Mouse (Mus musculus) lung, embryonic 16.5 days (tissue): Measurements from ENCODE around the gene Pias1. TPM values are rescaled to one million over a fixed set of nuclear protein-coding genes. Genes with fewer than 3 reads are reported as not detected.

Source experiments
- ATAC-seq: fragments of 200-750 bp; cut with Nextera tagmentation; 2 replicates; pipeline ENCODE4 v1.8.0; 2017; ENCODE audit warnings: low read depth, mild to moderate bottlenecking, moderate library complexity
- H3K27ac ChIP-seq: fragments of 300-500 bp; sonication (generic); 2 replicates; pipeline ENCODE4 v1.5.1; 2014; ENCODE audit warnings: mild to moderate bottlenecking, control low read depth, low read length
- H3K27me3 ChIP-seq: fragments of 300-500 bp; sonication (generic); 2 replicates; pipeline ENCODE4 v1.6.1; 2014; ENCODE audit warnings: low read depth, low read length, mixed read lengths; ENCODE audit not compliant: control insufficient read depth, insufficient read depth
- H3K36me3 ChIP-seq: fragments of 300-500 bp; sonication (generic); 2 replicates; pipeline ENCODE4 v1.6.1; 2014; ENCODE audit warnings: low read length; ENCODE audit not compliant: control insufficient read depth, insufficient read depth
- H3K4me1 ChIP-seq: fragments of 300-500 bp; sonication (generic); replicated peaks from 2 replicates; pipeline ENCODE4 v1.6.1; 2014; ENCODE audit warnings: low read length, mixed read lengths; ENCODE audit not compliant: control insufficient read depth, insufficient read depth
- H3K4me2 ChIP-seq: fragments of 300-500 bp; sonication (generic); 2 replicates; pipeline ENCODE4 v1.6.1; 2014; ENCODE audit warnings: low read depth, low read length, control low read depth
- H3K4me3 ChIP-seq: fragments of 300-500 bp; sonication (generic); 2 replicates; pipeline ENCODE4 v1.5.1; 2014; ENCODE audit warnings: mild to moderate bottlenecking, low read length, control low read depth
- H3K9ac ChIP-seq: fragments of 300-500 bp; sonication (generic); 2 replicates; pipeline ENCODE4 v1.6.1; 2014; ENCODE audit warnings: low read length, control low read depth
- H3K9me3 ChIP-seq: fragments of 300-500 bp; sonication (generic); 2 replicates; pipeline ENCODE4 v1.6.1; 2016; ENCODE audit warnings: low read length; ENCODE audit not compliant: control insufficient read depth
- WGBS: fragments of 180-500 bp; shearing (Covaris S2); extraction: QIAGEN DNeasy Blood & Tissue Kit; methylation state at CpG from one replicate; pipeline ENCODE4 v1.1.7; 2014; 5-methylcytosine and 5-hydroxymethylcytosine counted together
- polyA plus RNA-seq: library from polyadenylated mRNA; unstranded; fragments of >200 nt; fragmentation: Nextera tagmentation; extraction: Ambion mirVana; gene quantifications from 2 replicates; pipeline ENCODE4 v1.2.1, GENCODE M21; 2015

Pias1 gene
- polyA plus RNA-seq, 1 experiment from 2014 or later = 91.8 TPM

GRCm38 (mm10) chr9:62966018-62966417 lies 21.7 kb downstream of the Pias1 start:
- no peaks in the 10 kb centered on the region for H3K9me3 ChIP-seq
- H3K27ac ChIP-seq = 0 out of 2 replicates have a peak overlapping the region, but pooled peaks have one; percentile 22
- H3K36me3 ChIP-seq = no peaks in the 10 kb centered on the region; the same call in 1 of the 2 replicates
- no peak for ATAC-seq
- H3K27me3 ChIP-seq = no peaks in the 10 kb centered on the region
- H3K4me2 ChIP-seq = no peak overlapping the region
- H3K4me3 ChIP-seq = no peak overlapping the region
- H3K4me1 ChIP-seq = peaks cover 26% of the 10 kb centered on the region
- 77% methylated on average over 3 of the region's 3 CpGs for WGBS
- H3K9ac ChIP-seq = no peak overlapping the region

GRCm38 (mm10) chr9:62952713-62953112 lies 35.0 kb downstream of the Pias1 start:
- Histone ChIP-seq H3K4me1 (peaks cover 11% of the 10 kb centered on the region; the same call in 1 of the 2 replicates), H3K36me3 (peaks cover 14% of the 10 kb centered on the region), H3K9me3 (no peaks in the 10 kb centered on the region), H3K9ac (no peak overlapping the region), H3K4me2 (no peak overlapping the region), H3K4me3 (no peak overlapping the region), H3K27me3 (no peaks in the 10 kb centered on the region), H3K27ac (no peak overlapping the region)
- no peak for ATAC-seq

GRCm38 (mm10) chr9:62945346-62945745 lies 42.4 kb downstream of the Pias1 start:
- peaks cover 4% of the 10 kb centered on the region; the same call in 1 of the 2 replicates for H3K4me1 ChIP-seq
- no peaks in the 10 kb centered on the region for H3K27me3 ChIP-seq
- H3K4me2 ChIP-seq = no peak overlapping the region
- H3K36me3 ChIP-seq = peaks cover 11% of the 10 kb centered on the region
- H3K4me3 ChIP-seq = no peak overlapping the region
- no peak overlapping the region for H3K27ac ChIP-seq
- ATAC-seq = no peak
- H3K9ac ChIP-seq = no peak overlapping the region
- no peaks in the 10 kb centered on the region for H3K9me3 ChIP-seq
- 88% methylated on average over 6 of the region's 6 CpGs for WGBS

GRCm38 (mm10) chr9:62944063-62944462 lies 43.7 kb downstream of the Pias1 start:
- H3K4me3 ChIP-seq = no peak overlapping the region
- H3K4me1 ChIP-seq = peaks cover 4% of the 10 kb centered on the region; the same call in 1 of the 2 replicates
- WGBS = 89% methylated on average over 1 of the region's 1 CpGs
- H3K9ac ChIP-seq = no peak overlapping the region
- peaks cover 7% of the 10 kb centered on the region for H3K36me3 ChIP-seq
- H3K9me3 ChIP-seq = no peaks in the 10 kb centered on the region
- no peak overlapping the region for H3K27ac ChIP-seq
- no peak for ATAC-seq
- no peaks in the 10 kb centered on the region for H3K27me3 ChIP-seq
- no peak overlapping the region for H3K4me2 ChIP-seq

- Histone ChIP-seq H3K27ac (no peak overlapping the region), H3K9ac (no peak overlapping the region), H3K4me1 (peaks cover 15% of the 10 kb centered on the region), H3K4me3 (no peak overlapping the region), H3K4me2 (no peak overlapping the region), H3K9me3 (no peaks in the 10 kb centered on the region), H3K27me3 (no peaks in the 10 kb centered on the region), H3K36me3 (no peaks in the 10 kb centered on the region; the same call in 1 of the 2 replicates)
- ATAC-seq = no peak
- 90% methylated on average over 3 of the region's 3 CpGs for WGBS
These were observed 46.8 kb downstream of the Pias1 start for GRCm38 (mm10) chr9:62940966-62941365.

GRCm38 (mm10) chr9:62935854-62936253 lies 51.9 kb downstream of the Pias1 start:
- Histone ChIP-seq H3K27ac (no peak overlapping the region), H3K4me1 (peaks cover 25% of the 10 kb centered on the region), H3K9ac (no peak overlapping the region), H3K36me3 (no peaks in the 10 kb centered on the region), H3K27me3 (no peaks in the 10 kb centered on the region), H3K4me3 (no peak overlapping the region), H3K4me2 (no peak overlapping the region), H3K9me3 (no peaks in the 10 kb centered on the region)
- 72% methylated on average over 5 of the region's 5 CpGs for WGBS
- no peak for ATAC-seq

- ATAC-seq = no peak
- no peak overlapping the region for H3K9ac ChIP-seq
- H3K27me3 ChIP-seq = no peaks in the 10 kb centered on the region
- no peak overlapping the region for H3K4me2 ChIP-seq
- no peaks in the 10 kb centered on the region for H3K9me3 ChIP-seq
- 0 out of 2 replicates have a peak, but pooled peaks cover 2% of the 10 kb centered on the region for H3K36me3 ChIP-seq
- no peak overlapping the region for H3K4me3 ChIP-seq
- peaks cover 25% of the 10 kb centered on the region for H3K4me1 ChIP-seq
- H3K27ac ChIP-seq = no peak overlapping the region
- WGBS = 26% methylated on average over 2 of the region's 2 CpGs
These were observed 52.9 kb downstream of the Pias1 start for GRCm38 (mm10) chr9:62934700-62935400.

GRCm38 (mm10) chr9:62932575-62933339 lies 55.0 kb downstream of the Pias1 start:
- Histone ChIP-seq H3K4me2 (no peak overlapping the region), H3K4me3 (no peak overlapping the region), H3K9me3 (no peaks in the 10 kb centered on the region), H3K9ac (no peak overlapping the region), H3K36me3 (0 out of 2 replicates have a peak, but pooled peaks cover 2% of the 10 kb centered on the region), H3K4me1 (peaks cover 22% of the 10 kb centered on the region), H3K27me3 (no peaks in the 10 kb centered on the region), H3K27ac (0 out of 2 replicates have a peak overlapping the region, but pooled peaks have one; percentile 12)
- WGBS = 61% methylated on average over 4 of the region's 4 CpGs
- no peak for ATAC-seq

GRCm38 (mm10) chr9:62924886-62925610 lies 62.7 kb downstream of the Pias1 start:
- Histone ChIP-seq H3K4me1 (0 out of 2 replicates have a peak, but pooled peaks cover 5% of the 10 kb centered on the region), H3K4me2 (no peak overlapping the region), H3K9me3 (no peaks in the 10 kb centered on the region), H3K27me3 (no peaks in the 10 kb centered on the region), H3K9ac (no peak overlapping the region), H3K4me3 (no peak overlapping the region), H3K36me3 (peaks cover 2% of the 10 kb centered on the region), H3K27ac (no peak overlapping the region)
- ATAC-seq = no peak
- 81% methylated on average over 2 of the region's 2 CpGs for WGBS
